Mouse (Mus musculus) midbrain, embryonic 14.5 days (tissue): ENCODE measurements around the gene Atp23. TPM values are rescaled to one million over a fixed set of nuclear protein-coding genes. Genes with fewer than 3 reads are reported as not detected.
A peak's percentile ranks its signal among the peaks of the same experiment; 100 is the strongest.

ENCODE experiments used
- ATAC-seq: fragments of 200-750 bp; cut with Nextera tagmentation; 2 replicates; pipeline ENCODE4 v1.8.0; 2017; ENCODE audit warnings: moderate number of reproducible peaks, moderate library complexity; ENCODE audit not compliant: low FRiP score, low TSS enrichment
- DNase-seq: peaks from one replicate; pipeline ENCODE4 v3.0.0-alpha.2; 2015
- H3K27ac ChIP-seq: fragments of 300-500 bp; sonication (generic); replicated peaks from 2 replicates; pipeline ENCODE4 v1.5.1; 2014; ENCODE audit warnings: mild to moderate bottlenecking, low read depth, low read length, moderate library complexity
- H3K27me3 ChIP-seq: fragments of 300-500 bp; sonication (generic); 2 replicates; pipeline ENCODE4 v1.6.1; 2014; ENCODE audit warnings: low read length, control low read depth, mixed read lengths; ENCODE audit not compliant: control insufficient read depth, insufficient read depth
- H3K36me3 ChIP-seq: fragments of 300-500 bp; sonication (generic); 2 replicates; pipeline ENCODE4 v1.6.1; 2014; ENCODE audit warnings: low read length, control low read depth; ENCODE audit not compliant: control insufficient read depth, insufficient read depth
- H3K4me1 ChIP-seq: fragments of 300-500 bp; sonication (generic); 2 replicates; pipeline ENCODE4 v1.6.1; 2014; ENCODE audit warnings: mild to moderate bottlenecking, antibody characterized with exemption, low read length, control low read depth; ENCODE audit not compliant: control insufficient read depth, insufficient read depth
- H3K4me2 ChIP-seq: fragments of 300-500 bp; sonication (generic); 2 replicates; pipeline ENCODE4 v1.6.1; 2014; ENCODE audit warnings: mild to moderate bottlenecking, low read length, moderate library complexity
- H3K4me3 ChIP-seq: fragments of 300-500 bp; sonication (generic); replicated peaks from 2 replicates; pipeline ENCODE4 v1.5.1; 2014; ENCODE audit warnings: low read depth, low read length
- H3K9ac ChIP-seq: fragments of 300-500 bp; sonication (generic); replicated peaks from 2 replicates; pipeline ENCODE4 v1.6.1; 2014; ENCODE audit warnings: mild to moderate bottlenecking, low read length, moderate library complexity
- H3K9me3 ChIP-seq: fragments of 300-500 bp; sonication (generic); 2 replicates; pipeline ENCODE4 v1.6.1; 2016; ENCODE audit warnings: low read length, control low read depth, mixed read lengths; ENCODE audit not compliant: control insufficient read depth
- WGBS: fragments of 180-500 bp; shearing (Covaris S2); extraction: QIAGEN DNeasy Blood & Tissue Kit; methylation state at CpG from one replicate; pipeline ENCODE4 v1.1.7; 2014; 5-methylcytosine and 5-hydroxymethylcytosine counted together
- polyA plus RNA-seq: library from polyadenylated mRNA; unstranded; fragments of >200 nt; fragmentation: Nextera tagmentation; extraction: Ambion mirVana; gene quantifications from 2 replicates; pipeline ENCODE4 v1.2.1, GENCODE M21; 2014

Atp23 gene
- polyA plus RNA-seq, 1 experiment from 2014 or later: 13.6 TPM

DNA sequence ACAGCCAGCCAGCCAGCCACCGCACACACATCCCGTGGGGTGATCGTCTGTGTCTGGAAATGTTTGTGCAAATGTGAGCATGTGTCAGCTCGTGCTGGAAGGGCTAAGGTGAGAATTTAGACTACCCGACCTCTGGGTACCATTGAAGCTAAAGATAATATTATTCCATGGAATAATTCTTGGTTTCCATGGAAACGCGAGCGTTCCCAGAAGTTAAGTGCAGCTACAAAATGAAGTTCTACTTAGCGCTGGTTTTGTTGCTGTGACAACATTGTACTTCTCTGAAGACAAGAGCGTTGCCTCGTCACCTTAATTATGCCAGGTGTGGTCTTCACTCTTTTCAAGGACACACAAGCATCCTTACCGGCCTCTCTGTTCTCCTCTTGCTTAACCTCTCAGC, 39.0 kb downstream of the Atp23 start:
- no peaks in the 10 kb centered on the region for H3K4me1 ChIP-seq
- 72% methylated on average over 12 of the region's 12 CpGs for whole genome bisulfite sequencing
- H3K27me3 ChIP-seq: no peaks in the 10 kb centered on the region
- no peak overlapping the region for H3K4me2 ChIP-seq
- no peaks in the 10 kb centered on the region for H3K9me3 ChIP-seq
- no peak overlapping the region for H3K27ac ChIP-seq
- no peak overlapping the region for H3K4me3 ChIP-seq
- no peak for ATAC-seq
- H3K36me3 ChIP-seq: no peaks in the 10 kb centered on the region
- H3K9ac ChIP-seq: no peak overlapping the region
- peak; percentile 61 for DNase-seq

DNA sequence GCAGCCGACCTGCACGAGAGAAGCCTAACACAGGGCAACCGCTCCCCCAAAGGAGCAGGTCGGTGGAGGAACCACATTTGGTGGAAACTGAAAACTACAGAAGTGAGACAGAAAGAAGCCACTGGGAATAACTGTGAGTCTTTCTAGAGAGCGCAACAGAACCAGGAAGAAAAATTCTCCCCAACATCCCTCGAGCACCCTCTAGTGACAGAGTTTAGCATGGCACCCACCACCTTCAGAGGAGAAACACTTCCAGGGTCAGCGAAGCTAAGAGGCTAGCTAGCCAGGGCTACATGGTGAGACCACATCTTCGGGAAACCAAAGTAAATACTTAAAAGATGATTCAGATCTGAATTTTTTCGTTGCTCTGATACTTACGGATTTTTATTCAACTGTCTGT, 47.9 kb downstream of the Atp23 start:
- ATAC-seq: no peak
- no peak for DNase-seq
- H3K27ac ChIP-seq: no peak overlapping the region
- H3K4me2 ChIP-seq: no peak overlapping the region
- no peak overlapping the region for H3K9ac ChIP-seq
- 83% methylated on average over 10 of the region's 10 CpGs for WGBS
- H3K9me3 ChIP-seq: no peaks in the 10 kb centered on the region; the same call in 1 of the 2 replicates
- H3K4me1 ChIP-seq: no peaks in the 10 kb centered on the region
- H3K36me3 ChIP-seq: no peaks in the 10 kb centered on the region
- H3K4me3 ChIP-seq: no peak overlapping the region
- H3K27me3 ChIP-seq: no peaks in the 10 kb centered on the region

DNA sequence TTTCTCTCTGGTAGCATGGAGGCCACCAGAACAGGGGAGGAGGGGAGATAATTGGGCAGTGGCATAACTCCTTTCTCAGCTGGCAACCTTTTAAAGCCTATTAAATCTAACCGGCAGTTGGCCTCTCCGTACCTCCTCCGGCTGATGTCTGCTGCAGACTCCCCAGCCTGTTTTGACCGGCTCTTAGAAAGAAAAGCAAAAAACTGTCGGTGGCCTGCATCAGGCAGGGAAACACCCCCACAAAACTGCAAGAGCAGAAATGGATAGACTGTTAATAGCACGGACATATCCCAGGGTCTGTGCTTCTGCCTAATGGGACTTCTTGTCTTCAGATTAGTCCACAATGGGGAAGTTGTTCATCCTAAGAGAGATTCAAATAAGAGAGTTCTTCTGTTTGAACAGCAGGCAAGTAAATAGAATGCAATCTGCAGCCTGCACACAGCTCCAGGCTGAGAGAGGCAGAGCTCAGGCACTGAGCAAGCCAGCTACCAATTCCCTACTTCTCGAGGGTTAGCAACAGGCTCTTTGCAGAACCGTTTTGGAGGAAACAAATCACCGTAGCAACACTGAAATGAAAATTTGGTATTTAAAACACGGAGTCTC, 55.7 kb downstream of the Atp23 start:
- H3K9ac ChIP-seq: no peak overlapping the region
- H3K4me1 ChIP-seq: peaks cover 11% of the 10 kb centered on the region
- peak overlapping the region; percentile 37 for H3K4me2 ChIP-seq
- no peak overlapping the region for H3K4me3 ChIP-seq
- no peaks in the 10 kb centered on the region for H3K36me3 ChIP-seq
- H3K9me3 ChIP-seq: 0 out of 2 replicates have a peak, but pooled peaks cover 2% of the 10 kb centered on the region
- no peaks in the 10 kb centered on the region for H3K27me3 ChIP-seq
- DNase-seq: peak; percentile 70
- peak overlapping the region; percentile 63 for H3K27ac ChIP-seq
- ATAC-seq: peak; percentile 40; the same call in 1 of the 2 replicates
- 8% methylated on average over 10 of the region's 10 CpGs for WGBS

DNA sequence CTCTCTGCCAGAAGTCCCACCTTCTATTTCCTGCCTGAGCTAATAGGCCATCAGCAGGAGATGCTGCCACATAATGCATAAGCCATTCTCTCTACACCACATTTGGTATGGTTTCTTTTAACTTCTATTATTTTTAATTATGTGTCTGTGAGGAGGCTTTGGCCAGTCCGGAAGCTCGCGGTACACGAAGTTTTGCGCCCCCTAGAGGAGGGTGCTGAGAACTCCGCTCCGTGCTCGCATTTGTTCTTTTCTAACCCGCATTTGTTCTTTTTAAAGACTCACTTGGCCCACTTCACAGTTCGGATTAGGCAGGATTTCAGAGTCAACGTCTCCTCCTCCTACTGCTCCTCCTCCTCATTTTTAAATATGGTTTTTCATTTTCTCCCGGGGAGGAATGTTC, 56.5 kb downstream of the Atp23 start:
- peak overlapping the region; percentile 37 for H3K4me2 ChIP-seq
- 31% methylated on average over 12 of the region's 12 CpGs for WGBS
- peaks cover 11% of the 10 kb centered on the region for H3K4me1 ChIP-seq
- H3K27ac ChIP-seq: no peak overlapping the region
- DNase-seq (peak; percentile 71), ATAC-seq (peak; percentile 17; the same call in 1 of the 2 replicates)
- no peaks in the 10 kb centered on the region for H3K27me3 ChIP-seq
- no peaks in the 10 kb centered on the region for H3K36me3 ChIP-seq
- no peak overlapping the region for H3K9ac ChIP-seq
- no peak overlapping the region for H3K4me3 ChIP-seq
- 0 out of 2 replicates have a peak, but pooled peaks cover 2% of the 10 kb centered on the region for H3K9me3 ChIP-seq

DNA sequence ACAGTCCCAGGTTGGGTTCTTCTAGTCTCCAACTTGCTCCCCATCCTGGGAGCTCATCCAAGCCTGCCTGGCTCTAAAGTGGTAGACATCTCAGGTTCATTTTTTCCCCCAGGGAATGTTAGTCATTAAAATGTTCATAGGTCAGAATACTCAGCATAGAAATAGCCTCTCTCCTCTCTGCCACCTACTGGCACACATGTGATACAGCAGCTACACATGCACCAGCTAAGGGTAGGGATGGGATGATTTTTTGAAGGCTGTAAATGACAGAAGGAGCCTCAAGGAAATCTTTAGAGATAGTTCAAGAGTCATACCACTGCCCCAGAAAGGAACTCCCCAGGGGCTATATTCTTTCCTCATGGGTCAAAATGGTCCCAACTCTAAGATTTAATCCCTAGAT, 60.9 kb downstream of the Atp23 start:
- H3K4me1 ChIP-seq: peaks cover 3% of the 10 kb centered on the region; the same call in 1 of the 2 replicates
- no peak overlapping the region for H3K9ac ChIP-seq
- DNase-seq (no peak), ATAC-seq (no peak)
- H3K36me3 ChIP-seq: no peaks in the 10 kb centered on the region
- no peak overlapping the region for H3K4me3 ChIP-seq
- 0 out of 2 replicates have a peak, but pooled peaks cover 2% of the 10 kb centered on the region for H3K9me3 ChIP-seq
- H3K27ac ChIP-seq: no peak overlapping the region
- no peak overlapping the region for H3K4me2 ChIP-seq
- H3K27me3 ChIP-seq: no peaks in the 10 kb centered on the region

DNA sequence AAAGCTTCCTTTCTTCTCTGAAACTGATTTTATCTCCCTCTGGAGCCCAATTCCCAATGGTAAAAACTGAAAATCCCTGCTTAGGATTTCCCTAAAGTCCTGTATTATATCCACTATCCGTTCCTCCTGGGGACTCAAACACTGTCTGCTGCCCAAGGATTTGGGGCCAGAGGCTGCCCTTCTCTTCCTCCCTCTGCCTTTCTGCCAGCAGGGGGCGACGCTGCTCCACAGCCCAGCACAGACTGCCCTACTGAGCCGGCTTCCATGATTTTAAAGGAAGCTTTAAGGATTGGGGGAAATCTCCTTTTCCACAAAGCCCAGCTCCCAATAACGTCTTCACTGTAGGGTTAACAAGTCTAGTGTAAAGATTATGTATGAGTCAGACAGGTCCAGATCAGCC, 68.1 kb downstream of the Atp23 start:
- no peak overlapping the region for H3K4me3 ChIP-seq
- WGBS: 10% methylated on average over 5 of the region's 5 CpGs
- no peak overlapping the region for H3K4me2 ChIP-seq
- DNase-seq (peak; percentile 46), ATAC-seq (no peak)
- H3K9ac ChIP-seq: no peak overlapping the region
- no peaks in the 10 kb centered on the region for H3K36me3 ChIP-seq
- H3K27me3 ChIP-seq: no peaks in the 10 kb centered on the region
- H3K27ac ChIP-seq: no peak overlapping the region
- H3K4me1 ChIP-seq: 0 out of 2 replicates have a peak, but pooled peaks cover 8% of the 10 kb centered on the region
- H3K9me3 ChIP-seq: no peaks in the 10 kb centered on the region

DNA sequence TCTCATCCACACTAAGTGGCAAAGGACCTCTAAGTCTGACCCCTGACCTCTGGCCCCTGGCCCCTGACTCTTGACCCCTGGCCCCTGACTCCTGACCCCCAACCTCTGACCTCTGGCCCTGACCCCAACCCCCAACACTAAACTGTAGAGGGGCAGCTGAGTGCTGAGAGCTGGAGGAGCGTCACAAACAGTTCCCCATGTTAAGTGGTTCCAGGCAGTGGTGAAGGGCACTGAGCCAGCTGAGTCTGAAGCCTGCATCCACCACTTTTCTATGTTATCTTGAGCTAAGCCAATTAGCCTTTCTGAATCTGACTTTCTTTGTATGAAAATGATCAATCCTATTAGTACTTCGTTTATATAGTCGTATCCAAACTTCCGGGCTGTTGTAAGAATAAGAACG, 69.8 kb downstream of the Atp23 start:
- H3K27me3 ChIP-seq: no peaks in the 10 kb centered on the region
- H3K36me3 ChIP-seq: no peaks in the 10 kb centered on the region
- no peak overlapping the region for H3K27ac ChIP-seq
- no peaks in the 10 kb centered on the region for H3K9me3 ChIP-seq
- 0 out of 2 replicates have a peak, but pooled peaks cover 9% of the 10 kb centered on the region for H3K4me1 ChIP-seq
- H3K4me3 ChIP-seq: no peak overlapping the region
- H3K4me2 ChIP-seq: no peak overlapping the region
- no peak overlapping the region for H3K9ac ChIP-seq
- ATAC-seq: no peak
- DNase-seq: no peak
- 91% methylated on average over 5 of the region's 5 CpGs for WGBS

DNA sequence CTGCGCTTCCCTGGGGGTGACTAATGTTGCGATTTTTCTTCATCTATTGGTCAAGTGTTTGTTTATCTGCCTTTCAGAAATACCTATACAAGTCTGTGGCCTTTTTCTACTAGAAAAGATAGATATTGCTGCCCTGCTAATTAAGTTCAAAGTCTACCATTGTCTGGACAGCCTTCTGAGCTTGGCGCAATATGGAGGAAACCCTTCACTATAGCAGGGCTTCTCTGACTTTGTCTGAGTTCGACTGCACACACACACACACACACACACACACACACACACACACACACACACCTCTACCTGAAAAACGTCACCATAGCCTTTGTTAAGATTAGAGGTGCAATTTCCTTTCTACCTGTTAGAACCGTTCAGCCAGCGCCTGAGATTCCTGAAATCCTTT, 72.5 kb downstream of the Atp23 start:
- Histone ChIP-seq H3K4me3 (no peak overlapping the region), H3K36me3 (no peaks in the 10 kb centered on the region), H3K9ac (no peak overlapping the region), H3K27ac (peak overlapping the region; percentile 72), H3K4me1 (0 out of 2 replicates have a peak, but pooled peaks cover 9% of the 10 kb centered on the region), H3K4me2 (no peak overlapping the region), H3K27me3 (no peaks in the 10 kb centered on the region), H3K9me3 (no peaks in the 10 kb centered on the region)
- DNase-seq (no peak), ATAC-seq (peak; percentile 53; the same call in 1 of the 2 replicates)
- 50% methylated on average over 7 of the region's 7 CpGs for WGBS

DNA sequence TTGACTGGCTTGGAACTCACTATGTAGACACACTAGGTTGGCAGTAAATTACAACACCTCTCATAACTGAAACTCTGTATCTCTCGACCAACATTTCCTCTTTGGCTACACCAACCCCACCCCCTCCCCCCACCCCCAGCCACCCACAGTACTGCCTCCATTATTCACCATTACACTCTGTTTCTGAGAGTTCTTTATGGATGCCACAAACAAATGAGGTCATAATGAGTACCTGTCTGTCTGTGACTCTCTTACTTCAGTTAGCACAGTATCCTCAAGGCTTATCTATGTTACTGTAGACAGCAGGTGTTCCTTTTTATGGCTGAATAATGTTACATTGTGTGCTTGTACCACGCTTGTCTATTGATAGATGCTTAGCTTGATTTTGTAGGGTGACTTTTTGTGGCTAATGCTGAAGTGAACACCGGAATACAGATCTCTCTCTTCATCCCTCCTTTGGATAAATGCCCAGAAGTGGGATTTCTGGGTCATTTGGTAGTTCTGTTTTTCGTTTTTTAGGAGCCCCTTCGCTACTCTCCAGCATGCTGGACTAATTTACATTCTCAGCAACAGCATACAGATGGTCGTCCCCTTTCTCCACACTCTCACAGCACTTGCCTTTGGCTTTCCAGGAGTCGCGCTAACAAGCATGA, 73.1 kb downstream of the Atp23 start:
- WGBS: 21% methylated on average over 8 of the region's 8 CpGs
- peak overlapping the region; percentile 72 for H3K27ac ChIP-seq
- DNase-seq (peak; percentile 81), ATAC-seq (peak; percentile 88)
- H3K4me1 ChIP-seq: 0 out of 2 replicates have a peak, but pooled peaks cover 9% of the 10 kb centered on the region
- no peak overlapping the region for H3K4me3 ChIP-seq
- no peaks in the 10 kb centered on the region for H3K9me3 ChIP-seq
- no peak overlapping the region for H3K9ac ChIP-seq
- H3K4me2 ChIP-seq: no peak overlapping the region
- no peaks in the 10 kb centered on the region for H3K36me3 ChIP-seq
- H3K27me3 ChIP-seq: no peaks in the 10 kb centered on the region
